ENCODE assay signal across 17 mouse cellular contexts in the genomic region with DNA sequence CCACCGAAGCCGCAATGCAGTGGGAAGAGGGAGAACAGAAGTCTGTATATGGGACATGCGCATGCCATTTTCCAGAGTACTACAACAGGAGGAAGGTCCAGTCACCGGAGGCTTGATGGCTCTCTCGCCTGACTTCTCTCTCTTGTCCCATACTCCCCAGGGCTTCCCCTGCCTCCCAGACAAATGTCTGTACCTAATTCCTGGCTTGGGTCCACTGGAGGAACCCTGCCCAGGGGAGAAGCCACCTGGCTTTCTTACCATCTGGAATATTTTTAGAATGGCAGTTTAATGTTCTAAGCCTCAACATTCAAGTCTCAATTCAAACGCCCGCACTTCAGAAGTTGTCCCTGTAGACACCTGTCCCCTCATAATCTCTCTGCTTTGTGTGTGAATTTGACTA.
"Had no signal": no experiment of that assay in that cellular context is flagged by ENCODE, and none has a peak within 500 bp of the region (broad histone marks: within the 10 kb centered on the region; RNA-seq: fewer than 3 reads in every experiment).

No protein-coding gene starts in this region.

- DNase-seq: gastrocnemius, postnatal 14 days; gastrocnemius, postnatal 36 days; heart, adult 11 months; heart, adult 2 months; heart, postnatal 14 days; heart, postnatal 36 days; kidney, adult 11 months; kidney, adult 2 months; kidney, adult 9 months; kidney, postnatal 14 days; kidney, postnatal 36 days; layer of hippocampus, adult 9-11 months; layer of hippocampus, postnatal 36 days; left cerebral cortex, postnatal 4 days had no signal

- ATAC-seq: hindbrain, postnatal 0 days; intestine, embryonic 16.5 days; liver, embryonic 12.5 days had no signal
